Mouse (Mus musculus): Measurements from ENCODE around the gene Doxl2. TPM values are rescaled to one million over a fixed set of nuclear protein-coding genes. Genes with fewer than 3 reads are reported as not detected.

Doxl2 gene
- polyA plus RNA-seq, 1 experiment from 2014 or later: not detected

DNA sequence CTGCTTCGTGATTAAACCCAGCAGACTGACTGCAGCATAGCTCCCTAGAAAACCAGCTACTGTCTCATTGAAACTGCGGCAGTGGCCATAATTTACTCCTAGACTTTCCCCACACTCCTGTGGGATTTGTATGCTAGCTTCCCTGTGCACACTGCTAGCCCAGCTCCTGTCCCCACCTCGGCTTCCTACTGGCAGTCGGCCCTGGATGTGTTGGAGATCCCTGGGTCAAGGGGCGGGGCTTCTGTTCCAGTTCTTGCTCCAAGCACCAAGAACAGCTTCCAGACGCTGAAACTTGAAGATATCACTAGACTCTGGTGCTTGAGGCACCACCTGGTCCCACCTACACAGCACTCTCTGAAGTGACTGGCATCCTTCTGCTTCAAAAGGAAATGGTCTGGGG is 23.4 kb downstream of the Doxl2 start:
- ATAC-seq (replicated peaks; ENCODE audit: low FRiP score): no peak
- no peaks in the 10 kb centered on the region for H3K4me1 ChIP-seq (replicated peaks; ENCODE audit: control insufficient read depth, insufficient read depth, low read length)
- no peaks in the 10 kb centered on the region for H3K36me3 ChIP-seq (ENCODE audit: control insufficient read depth, insufficient read depth, low read length)
- no peaks in the 10 kb centered on the region for H3K27me3 ChIP-seq (replicated peaks; ENCODE audit: control insufficient read depth, insufficient read depth, low read length)
- WGBS: 60% methylated on average over 6 of the region's 6 CpGs
- DNase-seq (ENCODE audit: low spot score): no peak
- no peak overlapping the region for H3K4me3 ChIP-seq (ENCODE audit: low read depth, low read length)
- no peak overlapping the region for H3K4me2 ChIP-seq
- no peak overlapping the region for H3K9ac ChIP-seq (ENCODE audit: low read depth, low read length)
- H3K27ac ChIP-seq (ENCODE audit: low read depth, low read length): no peak overlapping the region
- H3K9me3 ChIP-seq (ENCODE audit: control insufficient read depth, low read length): no peaks in the 10 kb centered on the region

DNA sequence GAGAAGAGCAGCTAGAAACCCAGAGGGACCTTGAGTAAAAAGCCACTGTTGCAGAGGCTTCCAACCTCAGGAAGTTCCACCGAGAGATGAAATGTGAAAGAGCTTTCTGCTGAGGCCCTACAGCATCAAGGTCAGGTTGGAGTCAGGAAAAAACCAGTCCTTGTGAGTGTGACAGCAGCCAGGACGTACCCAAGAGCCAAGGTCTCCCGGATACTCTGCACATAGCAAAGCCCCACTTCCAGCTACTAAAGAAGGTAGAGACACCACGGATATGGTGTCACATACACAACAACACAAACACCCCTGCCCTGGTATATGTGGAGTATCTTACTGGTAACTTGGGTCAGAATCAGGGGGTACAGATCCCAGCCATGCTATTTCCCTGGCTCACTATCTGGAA is 24.0 kb downstream of the Doxl2 start:
- Histone ChIP-seq H3K27me3 (replicated peaks; ENCODE audit: control insufficient read depth, insufficient read depth, low read length) (no peaks in the 10 kb centered on the region), H3K9me3 (ENCODE audit: control insufficient read depth, low read length) (no peaks in the 10 kb centered on the region), H3K4me3 (ENCODE audit: low read depth, low read length) (no peak overlapping the region), H3K4me2 (no peak overlapping the region), H3K27ac (ENCODE audit: low read depth, low read length) (no peak overlapping the region), H3K36me3 (ENCODE audit: control insufficient read depth, insufficient read depth, low read length) (no peaks in the 10 kb centered on the region), H3K4me1 (replicated peaks; ENCODE audit: control insufficient read depth, insufficient read depth, low read length) (no peaks in the 10 kb centered on the region), H3K9ac (ENCODE audit: low read depth, low read length) (no peak overlapping the region)
- 72% methylated on average over 4 of the region's 4 CpGs for WGBS
- ATAC-seq (replicated peaks; ENCODE audit: low FRiP score) (no peak), DNase-seq (ENCODE audit: low spot score) (no peak)

DNA sequence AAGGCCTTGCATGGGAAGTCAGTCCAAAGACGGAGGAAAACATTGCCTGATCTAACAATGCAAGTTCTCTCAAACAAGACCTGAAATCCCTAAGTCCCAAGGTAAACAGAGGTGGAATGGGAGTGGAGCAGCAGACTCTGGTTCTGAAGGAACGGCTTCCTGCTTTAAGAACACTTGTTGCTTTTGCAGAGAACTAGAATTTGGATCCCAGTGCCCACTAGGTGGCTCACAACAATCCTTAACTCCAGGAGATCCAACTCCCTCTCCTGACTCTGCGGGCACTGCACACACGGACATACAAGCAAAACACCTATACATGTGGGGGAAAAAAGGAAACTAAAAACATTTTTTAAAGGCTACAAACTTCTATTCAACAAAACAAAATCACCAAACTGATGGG is 28.6 kb downstream of the Doxl2 start:
- H3K4me1 ChIP-seq (replicated peaks; ENCODE audit: control insufficient read depth, insufficient read depth, low read length): 0 out of 2 replicates have a peak, but pooled peaks cover 2% of the 10 kb centered on the region
- no peaks in the 10 kb centered on the region for H3K9me3 ChIP-seq (ENCODE audit: control insufficient read depth, low read length)
- no peak overlapping the region for H3K4me3 ChIP-seq (ENCODE audit: low read depth, low read length)
- H3K27ac ChIP-seq (ENCODE audit: low read depth, low read length): no peak overlapping the region
- no peak for DNase-seq (ENCODE audit: low spot score)
- WGBS: 48% methylated on average over 4 of the region's 4 CpGs
- ATAC-seq (replicated peaks; ENCODE audit: low FRiP score): no peak
- H3K9ac ChIP-seq (ENCODE audit: low read depth, low read length): no peak overlapping the region
- no peaks in the 10 kb centered on the region for H3K27me3 ChIP-seq (replicated peaks; ENCODE audit: control insufficient read depth, insufficient read depth, low read length)
- H3K4me2 ChIP-seq: no peak overlapping the region
- H3K36me3 ChIP-seq (ENCODE audit: control insufficient read depth, insufficient read depth, low read length): no peaks in the 10 kb centered on the region

DNA sequence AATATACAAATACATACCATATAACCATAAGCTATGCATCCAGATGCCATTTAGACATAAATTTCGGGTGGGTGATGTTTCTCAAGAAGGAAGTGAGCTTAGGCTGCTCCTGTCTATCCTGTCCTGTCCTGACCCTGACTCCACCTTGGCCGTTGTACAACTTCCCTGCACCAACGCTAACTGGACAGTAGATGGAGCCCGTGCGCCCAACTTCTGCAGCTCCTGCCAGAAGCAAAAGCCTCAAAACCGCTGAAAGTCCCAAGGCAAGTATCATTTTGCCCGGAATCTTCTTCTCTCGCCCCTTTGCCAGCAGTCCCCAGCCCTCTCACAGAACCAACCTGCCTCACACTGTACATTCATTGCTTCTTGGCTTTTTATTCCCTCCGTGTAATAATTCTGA is 33.2 kb downstream of the Doxl2 start:
- H3K4me2 ChIP-seq: peak overlapping the region; percentile 65
- H3K4me3 ChIP-seq (ENCODE audit: low read depth, low read length): peak overlapping the region; percentile 28
- no peaks in the 10 kb centered on the region for H3K9me3 ChIP-seq (ENCODE audit: control insufficient read depth, low read length)
- H3K36me3 ChIP-seq (ENCODE audit: control insufficient read depth, insufficient read depth, low read length): no peaks in the 10 kb centered on the region
- DNase-seq (ENCODE audit: low spot score) (peak; percentile 62), ATAC-seq (replicated peaks; ENCODE audit: low FRiP score) (no peak; the same call in 1 of the 2 replicates)
- no peak overlapping the region for H3K9ac ChIP-seq (ENCODE audit: low read depth, low read length)
- 2% methylated on average over 9 of the region's 9 CpGs for WGBS
- no peak overlapping the region for H3K27ac ChIP-seq (ENCODE audit: low read depth, low read length)
- 0 out of 2 replicates have a peak, but pooled peaks cover 4% of the 10 kb centered on the region for H3K4me1 ChIP-seq (replicated peaks; ENCODE audit: control insufficient read depth, insufficient read depth, low read length)
- no peaks in the 10 kb centered on the region for H3K27me3 ChIP-seq (replicated peaks; ENCODE audit: control insufficient read depth, insufficient read depth, low read length)

DNA sequence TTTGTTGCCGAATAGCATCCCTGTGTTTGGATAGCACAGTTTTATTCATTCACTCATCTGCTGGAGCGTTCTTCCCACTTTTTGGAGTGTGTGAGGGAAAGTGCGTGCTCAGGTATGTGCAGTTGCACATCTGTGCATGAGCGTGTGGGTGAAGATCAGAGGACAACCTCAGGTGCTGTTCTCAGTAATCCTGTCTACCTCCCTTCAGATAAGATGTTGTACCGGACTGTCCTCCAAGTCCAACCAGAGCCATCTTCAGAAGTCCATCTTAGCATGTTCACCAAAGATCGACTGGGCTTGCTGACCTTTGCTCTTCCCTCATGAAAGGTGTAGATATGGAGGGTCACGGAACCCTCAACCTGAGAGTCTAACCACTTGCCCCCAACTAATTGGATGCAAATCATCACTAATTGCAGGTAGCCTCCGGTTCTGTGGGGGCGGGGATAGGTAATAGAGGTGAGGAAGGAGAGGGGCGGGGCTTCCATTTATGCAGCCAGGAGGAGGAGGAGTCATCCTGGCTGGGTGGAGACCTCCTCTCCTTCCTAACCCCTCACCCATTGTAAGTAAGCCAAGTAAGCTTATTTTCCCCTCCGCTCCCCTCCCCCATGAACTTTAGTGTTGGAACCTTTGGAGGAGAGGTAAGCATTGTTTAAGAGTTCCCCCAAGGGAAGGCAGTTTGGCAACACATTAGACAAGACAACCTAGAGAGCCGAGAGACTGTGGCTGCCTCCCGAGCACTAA is 33.8 kb downstream of the Doxl2 start:
- H3K4me1 ChIP-seq (replicated peaks; ENCODE audit: control insufficient read depth, insufficient read depth, low read length): 0 out of 2 replicates have a peak, but pooled peaks cover 4% of the 10 kb centered on the region
- ATAC-seq (replicated peaks; ENCODE audit: low FRiP score) (no peak), DNase-seq (ENCODE audit: low spot score) (no peak)
- no peak overlapping the region for H3K27ac ChIP-seq (ENCODE audit: low read depth, low read length)
- H3K36me3 ChIP-seq (ENCODE audit: control insufficient read depth, insufficient read depth, low read length): no peaks in the 10 kb centered on the region
- 26% methylated on average over 13 of the region's 13 CpGs for WGBS
- H3K4me3 ChIP-seq (ENCODE audit: low read depth, low read length): peak overlapping the region; percentile 28
- H3K27me3 ChIP-seq (replicated peaks; ENCODE audit: control insufficient read depth, insufficient read depth, low read length): no peaks in the 10 kb centered on the region
- no peaks in the 10 kb centered on the region for H3K9me3 ChIP-seq (ENCODE audit: control insufficient read depth, low read length)
- peak overlapping the region; percentile 65 for H3K4me2 ChIP-seq
- H3K9ac ChIP-seq (ENCODE audit: low read depth, low read length): no peak overlapping the region

DNA sequence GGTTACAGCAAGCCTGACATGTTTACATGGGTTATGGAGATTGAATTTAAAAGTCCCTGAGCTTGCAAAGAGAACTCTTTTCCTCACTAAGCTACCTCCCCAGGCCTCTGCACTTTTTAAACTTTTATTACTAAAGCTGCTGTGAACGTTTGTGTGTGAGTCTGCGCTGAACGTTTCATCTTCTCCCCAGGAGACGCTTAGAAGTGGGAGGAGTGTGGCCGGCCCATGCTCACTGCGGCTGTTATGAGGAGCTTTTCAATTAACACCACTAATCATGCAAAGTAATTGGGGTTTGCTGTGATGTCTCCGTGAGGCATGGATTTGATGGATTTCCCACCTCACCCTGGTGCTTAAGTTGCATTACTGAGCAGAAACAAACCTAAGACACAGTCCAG is 34.4 kb downstream of the Doxl2 start:
- Histone ChIP-seq H3K9me3 (ENCODE audit: control insufficient read depth, low read length) (no peaks in the 10 kb centered on the region), H3K4me2 (no peak overlapping the region), H3K4me3 (ENCODE audit: low read depth, low read length) (no peak overlapping the region), H3K4me1 (replicated peaks; ENCODE audit: control insufficient read depth, insufficient read depth, low read length) (0 out of 2 replicates have a peak, but pooled peaks cover 4% of the 10 kb centered on the region), H3K9ac (ENCODE audit: low read depth, low read length) (no peak overlapping the region), H3K27me3 (replicated peaks; ENCODE audit: control insufficient read depth, insufficient read depth, low read length) (no peaks in the 10 kb centered on the region), H3K36me3 (ENCODE audit: control insufficient read depth, insufficient read depth, low read length) (no peaks in the 10 kb centered on the region), H3K27ac (ENCODE audit: low read depth, low read length) (no peak overlapping the region)
- 41% methylated on average over 7 of the region's 7 CpGs for WGBS
- DNase-seq (ENCODE audit: low spot score) (no peak), ATAC-seq (replicated peaks; ENCODE audit: low FRiP score) (no peak)

DNA sequence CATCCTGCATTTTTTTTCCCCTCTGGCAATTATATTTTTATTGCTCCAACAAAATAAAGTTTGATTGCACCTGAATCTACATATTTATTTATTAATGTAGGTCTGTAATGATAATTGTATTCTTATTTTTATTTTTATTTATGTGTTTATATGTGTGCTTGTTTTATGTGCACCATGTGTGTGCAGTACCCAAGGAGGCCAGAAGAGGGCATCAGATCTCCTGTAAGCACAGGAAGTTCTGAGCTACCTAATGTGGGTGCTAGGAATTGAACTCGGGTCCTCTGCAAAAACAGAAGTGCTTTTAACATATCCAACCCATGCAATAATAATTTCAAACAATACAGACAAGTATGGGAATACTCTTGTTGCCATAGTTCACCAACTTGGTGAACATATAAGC is 34.9 kb downstream of the Doxl2 start:
- no peak overlapping the region for H3K27ac ChIP-seq (ENCODE audit: low read depth, low read length)
- H3K4me1 ChIP-seq (replicated peaks; ENCODE audit: control insufficient read depth, insufficient read depth, low read length): 0 out of 2 replicates have a peak, but pooled peaks cover 4% of the 10 kb centered on the region
- no peak for ATAC-seq (replicated peaks; ENCODE audit: low FRiP score)
- H3K36me3 ChIP-seq (ENCODE audit: control insufficient read depth, insufficient read depth, low read length): no peaks in the 10 kb centered on the region
- no peaks in the 10 kb centered on the region for H3K9me3 ChIP-seq (ENCODE audit: control insufficient read depth, low read length)
- no peaks in the 10 kb centered on the region for H3K27me3 ChIP-seq (replicated peaks; ENCODE audit: control insufficient read depth, insufficient read depth, low read length)
- 75% methylated on average over 1 of the region's 1 CpGs for WGBS
- no peak overlapping the region for H3K9ac ChIP-seq (ENCODE audit: low read depth, low read length)
- H3K4me2 ChIP-seq: no peak overlapping the region
- no peak overlapping the region for H3K4me3 ChIP-seq (ENCODE audit: low read depth, low read length)
- no peak for DNase-seq (ENCODE audit: low spot score)

DNA sequence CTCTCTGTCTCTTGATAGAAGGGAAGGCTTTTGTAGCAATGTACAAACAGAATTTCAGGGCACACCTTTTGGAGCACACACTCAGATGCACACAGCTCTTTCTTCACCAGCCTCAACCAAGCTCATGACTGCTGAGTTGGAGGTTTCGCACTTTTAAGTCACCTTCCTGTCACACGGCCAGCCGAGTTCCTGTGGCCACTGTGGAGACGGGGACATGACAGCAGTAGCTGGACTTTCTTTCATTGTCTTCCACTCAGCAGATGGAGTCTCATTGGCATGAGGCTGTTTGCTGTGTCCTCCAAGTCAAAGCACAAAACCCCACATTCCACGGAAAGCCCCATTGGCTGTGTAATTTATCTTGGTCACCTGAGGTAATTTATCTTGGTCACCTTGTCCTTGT is 36.4 kb downstream of the Doxl2 start:
- H3K4me2 ChIP-seq: no peak overlapping the region
- no peak for DNase-seq (ENCODE audit: low spot score)
- WGBS: 70% methylated on average over 5 of the region's 5 CpGs
- H3K9ac ChIP-seq (ENCODE audit: low read depth, low read length): no peak overlapping the region
- H3K36me3 ChIP-seq (ENCODE audit: control insufficient read depth, insufficient read depth, low read length): no peaks in the 10 kb centered on the region
- H3K4me1 ChIP-seq (replicated peaks; ENCODE audit: control insufficient read depth, insufficient read depth, low read length): 0 out of 2 replicates have a peak, but pooled peaks cover 4% of the 10 kb centered on the region
- H3K27ac ChIP-seq (ENCODE audit: low read depth, low read length): no peak overlapping the region
- H3K27me3 ChIP-seq (replicated peaks; ENCODE audit: control insufficient read depth, insufficient read depth, low read length): no peaks in the 10 kb centered on the region
- no peak overlapping the region for H3K4me3 ChIP-seq (ENCODE audit: low read depth, low read length)
- ATAC-seq (replicated peaks; ENCODE audit: low FRiP score): no peak
- H3K9me3 ChIP-seq (ENCODE audit: control insufficient read depth, low read length): no peaks in the 10 kb centered on the region

DNA sequence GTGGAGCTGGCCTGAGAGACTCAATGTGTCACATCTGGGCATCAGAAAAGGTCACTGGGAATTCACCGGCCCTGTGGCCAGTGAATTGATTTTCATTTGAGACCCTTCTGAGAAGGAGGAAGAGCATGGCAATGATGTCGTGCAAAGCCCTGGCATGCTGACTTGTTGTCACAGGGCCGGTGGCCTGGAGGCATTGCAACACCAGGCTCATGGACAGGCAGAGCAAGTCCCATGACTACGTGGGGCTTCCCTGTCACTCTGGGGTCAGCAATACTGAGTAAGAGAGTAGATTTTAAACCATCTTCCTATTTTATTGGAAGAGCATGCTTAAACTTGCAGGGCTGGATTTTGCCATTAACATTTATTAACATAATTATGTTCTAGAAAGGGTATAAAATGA is 38.3 kb downstream of the Doxl2 start:
- 66% methylated on average over 4 of the region's 4 CpGs for WGBS
- ATAC-seq (replicated peaks; ENCODE audit: low FRiP score): no peak
- no peaks in the 10 kb centered on the region for H3K36me3 ChIP-seq (ENCODE audit: control insufficient read depth, insufficient read depth, low read length)

More for the DNA sequence above, 38.3 kb downstream of the Doxl2 start:
- no peak overlapping the region for H3K4me2 ChIP-seq
- H3K27ac ChIP-seq (ENCODE audit: low read depth, low read length): no peak overlapping the region
- no peak overlapping the region for H3K9ac ChIP-seq (ENCODE audit: low read depth, low read length)
- no peaks in the 10 kb centered on the region for H3K9me3 ChIP-seq (ENCODE audit: control insufficient read depth, low read length)
- no peak overlapping the region for H3K4me3 ChIP-seq (ENCODE audit: low read depth, low read length)
- 0 out of 2 replicates have a peak, but pooled peaks cover 4% of the 10 kb centered on the region for H3K4me1 ChIP-seq (replicated peaks; ENCODE audit: control insufficient read depth, insufficient read depth, low read length)
- DNase-seq (ENCODE audit: low spot score): no peak
- H3K27me3 ChIP-seq (replicated peaks; ENCODE audit: control insufficient read depth, insufficient read depth, low read length): no peaks in the 10 kb centered on the region
